Mouse (Mus musculus) ES-Bruce4 (cell line): Measurements from ENCODE around the gene Car11.

Experiments
- CTCF ChIP-seq: IDR thresholded peaks from one replicate; pipeline ENCODE4 v1.8.1; 2011; ENCODE audit warnings: low read depth, low read length
- EP300 ChIP-seq: IDR thresholded peaks from 2 replicates; pipeline ENCODE4 v1.6.1; 2011; ENCODE audit warnings: low read depth, low read length; ENCODE audit not compliant: insufficient read depth
- POLR2A ChIP-seq: IDR thresholded peaks from one replicate; pipeline ENCODE4 v1.8.1; 2011; ENCODE audit warnings: low read length; ENCODE audit not compliant: insufficient read depth

DNA sequence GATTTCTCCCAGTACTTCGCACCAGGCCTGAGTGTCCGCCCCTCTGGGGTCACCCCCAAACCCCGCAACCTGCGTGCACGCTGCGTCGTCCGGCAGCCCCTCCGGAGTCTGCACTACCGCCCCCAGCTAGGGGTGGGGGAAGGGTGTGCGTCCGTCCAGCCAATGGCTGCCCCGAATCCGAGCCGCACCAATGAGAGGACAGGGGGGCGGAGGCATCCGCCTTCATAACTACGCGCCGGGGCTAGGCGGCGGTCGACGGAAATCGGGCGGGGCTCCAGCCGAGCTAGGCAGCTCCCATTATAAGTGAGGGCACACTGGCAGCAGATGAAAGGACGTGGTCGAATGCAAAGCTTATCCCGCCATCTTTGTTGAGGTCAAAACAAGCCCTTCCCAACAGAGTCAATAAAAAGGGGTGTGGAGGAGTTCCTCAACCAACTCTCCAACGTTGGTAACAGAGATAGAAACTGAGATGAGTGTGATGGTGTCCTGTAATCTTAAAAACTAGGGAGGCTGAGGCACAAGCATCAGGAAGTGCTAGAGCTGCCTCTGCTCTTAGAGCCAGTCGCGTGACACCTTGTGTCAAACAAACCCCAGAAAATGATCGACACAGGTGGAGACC lies 15.6 kb downstream of the Car11 start, which contains the start of gene Rpl18:
- no peak for TF ChIP-seq POLR2A
- TF ChIP-seq CTCF: no peak
- TF ChIP-seq EP300: no peak
